Mouse (Mus musculus) monocyte, adult 2 months (primary cell): Measurements from ENCODE around the gene Ttf2.

Experiments used
- DNase-seq, 2 experiments: peaks; one replicate each; pipeline ENCODE4 v3.0.0; 2022; ENCODE audit warnings: low spot score in 2 of 2, low read depth in 1 of 2

Gene Ttf2

GRCm38 (mm10) chr3:100969176-100969917 lies at the start of gene Ttf2:
TSS of gene Ttf2 (minus strand) at chr3:100969663.
- peak; percentile 79 to 89 for DNase-seq

- no peak for DNase-seq
Observed at GRCm38 (mm10) chr3:101018494-101018893, 49.0 kb upstream of the Ttf2 start.

- no peak for DNase-seq
Observed at GRCm38 (mm10) chr3:101016050-101016449, 46.6 kb upstream of the Ttf2 start.

- DNase-seq = no peak
Observed at GRCm38 (mm10) chr3:101015254-101015653, 45.8 kb upstream of the Ttf2 start.

GRCm38 (mm10) chr3:101013536-101013935 lies 44.1 kb upstream of the Ttf2 start:
- no peak for DNase-seq

GRCm38 (mm10) chr3:101013005-101013404 lies 43.5 kb upstream of the Ttf2 start:
- no peak for DNase-seq

- DNase-seq = no peak
Observed at GRCm38 (mm10) chr3:101012597-101012996, 43.1 kb upstream of the Ttf2 start.

GRCm38 (mm10) chr3:101012131-101012571 lies 42.7 kb upstream of the Ttf2 start:
- DNase-seq = peak in 1 of 2 experiments; percentile 66

- DNase-seq = no peak
Observed at GRCm38 (mm10) chr3:101011203-101011600, 41.7 kb upstream of the Ttf2 start.

GRCm38 (mm10) chr3:101010589-101011202 lies 41.2 kb upstream of the Ttf2 start:
- DNase-seq = peak; percentile 61

- no peak for DNase-seq
Observed at GRCm38 (mm10) chr3:101007112-101007782, 37.8 kb upstream of the Ttf2 start.

GRCm38 (mm10) chr3:101005392-101005791 lies 35.9 kb upstream of the Ttf2 start:
- DNase-seq = no peak

- DNase-seq = no peak
Observed at GRCm38 (mm10) chr3:101003575-101004356, 34.3 kb upstream of the Ttf2 start.

- no peak for DNase-seq
Observed at GRCm38 (mm10) chr3:100999732-101000131, 30.3 kb upstream of the Ttf2 start.

- peak in 1 of 2 experiments; percentile 51 for DNase-seq
Observed at GRCm38 (mm10) chr3:100998904-100999340, 29.5 kb upstream of the Ttf2 start.

GRCm38 (mm10) chr3:100997785-100998570 lies 28.5 kb upstream of the Ttf2 start:
- no peak for DNase-seq

GRCm38 (mm10) chr3:100994252-100994651 lies 24.8 kb upstream of the Ttf2 start:
- DNase-seq = no peak

GRCm38 (mm10) chr3:100993718-100994117 lies 24.3 kb upstream of the Ttf2 start:
- DNase-seq = no peak

- no peak for DNase-seq
Observed at GRCm38 (mm10) chr3:100993158-100993557, 23.7 kb upstream of the Ttf2 start.

- no peak for DNase-seq
Observed at GRCm38 (mm10) chr3:100990231-100990630, 20.8 kb upstream of the Ttf2 start.
